Mouse (Mus musculus) C2C12 (cell line): ENCODE measurements around the gene Iqcf4.

ENCODE experiments used
- CTCF ChIP-seq: IDR thresholded peaks from one replicate; pipeline ENCODE4 v1.5.1; 2011; ENCODE audit not compliant: control insufficient read depth, insufficient read depth, insufficient read length
- MAX ChIP-seq: IDR thresholded peaks from one replicate; pipeline ENCODE4 v1.6.1; 2011; ENCODE audit warnings: mild to moderate bottlenecking, control low read depth
- MYOD1 ChIP-seq: IDR thresholded peaks from one replicate; pipeline ENCODE4 v1.6.1; 2011; ENCODE audit warnings: low read depth; ENCODE audit not compliant: control insufficient read depth, insufficient read length
- MYOG ChIP-seq: IDR thresholded peaks from one replicate; pipeline ENCODE4 v1.6.1; 2011; ENCODE audit not compliant: control insufficient read depth, insufficient read length; ENCODE audit errors: extremely low read depth
- USF1 ChIP-seq: IDR thresholded peaks from one replicate; pipeline ENCODE4 v1.6.1; 2011; ENCODE audit warnings: low read depth, mild to moderate bottlenecking, control low read depth, moderate library complexity

DNA sequence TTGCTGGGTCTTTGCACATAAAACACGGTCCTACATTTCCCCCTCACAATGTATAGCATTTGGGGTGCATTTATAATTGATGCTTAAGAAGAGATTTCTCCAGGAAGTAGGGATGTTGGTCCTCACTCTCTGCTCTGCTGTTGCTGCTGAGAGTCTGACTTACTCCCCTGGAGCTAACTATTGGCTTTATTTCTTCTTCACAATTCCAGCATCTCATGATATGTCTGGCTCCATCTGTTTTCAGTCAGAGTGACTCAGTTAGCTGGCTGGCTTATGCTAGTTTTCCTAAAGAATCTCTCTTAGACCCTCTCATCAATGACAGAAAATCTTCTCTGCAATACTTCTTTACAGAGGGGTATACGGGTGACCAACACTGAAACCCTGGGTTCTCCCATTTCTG lies 5.3 kb upstream of the Iqcf4 start:
- TF ChIP-seq CTCF = no peak
- no peak for TF ChIP-seq MYOD1
- TF ChIP-seq MAX = no peak
- no peak for TF ChIP-seq USF1
- TF ChIP-seq MYOG = no peak
